Mouse (Mus musculus) embryonic facial prominence, embryonic 13.5 days (tissue): Measurements from ENCODE around the gene Jarid2. TPM values are rescaled to one million over a fixed set of nuclear protein-coding genes. Genes with fewer than 3 reads are reported as not detected.
"Not testable (repeated sequence)": the region's sequence is repeated elsewhere in the genome, so short reads cannot be mapped to it uniquely, and the experiment has no call there.

ENCODE experiments used
- ATAC-seq: fragments of 200-750 bp; cut with Nextera tagmentation; 2 replicates; pipeline ENCODE4 v1.8.0; 2017; ENCODE audit warnings: low read depth; ENCODE audit not compliant: insufficient number of reproducible peaks, insufficient read depth, low FRiP score, low TSS enrichment
- H3K27ac ChIP-seq: fragments of 300-500 bp; sonication (generic); 2 replicates; pipeline ENCODE4 v1.5.1; 2015; ENCODE audit warnings: moderate library complexity, mild to moderate bottlenecking, inconsistent platforms
- H3K27me3 ChIP-seq: fragments of 300-500 bp; sonication (generic); 2 replicates; pipeline ENCODE4 v1.6.1; 2015; ENCODE audit warnings: mild to moderate bottlenecking, inconsistent platforms
- H3K36me3 ChIP-seq: fragments of 300-500 bp; sonication (generic); 2 replicates; pipeline ENCODE4 v1.6.1; 2015; ENCODE audit warnings: mild to moderate bottlenecking, inconsistent platforms
- H3K4me1 ChIP-seq: fragments of 300-500 bp; sonication (generic); 2 replicates; pipeline ENCODE4 v1.6.1; 2015; ENCODE audit warnings: inconsistent platforms
- H3K4me2 ChIP-seq: fragments of 300-500 bp; sonication (generic); 2 replicates; pipeline ENCODE4 v1.6.1; 2015; ENCODE audit warnings: moderate library complexity, mild to moderate bottlenecking, inconsistent platforms
- H3K4me3 ChIP-seq: fragments of 300-500 bp; sonication (generic); 2 replicates; pipeline ENCODE4 v1.5.1; 2015; ENCODE audit warnings: mild to moderate bottlenecking, inconsistent platforms
- H3K9ac ChIP-seq: fragments of 300-500 bp; sonication (generic); 2 replicates; pipeline ENCODE4 v1.6.1; 2015; ENCODE audit warnings: mild to moderate bottlenecking, inconsistent platforms
- H3K9me3 ChIP-seq: fragments of 300-500 bp; sonication (generic); 2 replicates; pipeline ENCODE4 v1.6.1; 2016; ENCODE audit warnings: inconsistent platforms
- WGBS: fragments of 180-500 bp; shearing (Covaris S2); methylation state at CpG from one replicate; pipeline ENCODE4 v1.1.7; 2015; ENCODE audit warnings: mixed read lengths; 5-methylcytosine and 5-hydroxymethylcytosine counted together
- polyA plus RNA-seq: library from polyadenylated mRNA; unstranded; fragments of >200 nt; fragmentation: Nextera tagmentation; extraction: Ambion mirVana; gene quantifications from 2 replicates; pipeline ENCODE4 v1.2.1, GENCODE M21; 2015

The Jarid2 gene
- polyA plus RNA-seq, 1 experiment from 2014 or later, result 34.6 TPM

- no peaks in the 10 kb centered on the region for H3K27me3 ChIP-seq
- no peak overlapping the region for H3K4me2 ChIP-seq
- peaks cover 3% of the 10 kb centered on the region; the same call in 1 of the 2 replicates for H3K36me3 ChIP-seq
- no peak overlapping the region for H3K4me3 ChIP-seq
- peaks cover 5% of the 10 kb centered on the region for H3K4me1 ChIP-seq
- peaks cover 6% of the 10 kb centered on the region; the same call in 1 of the 2 replicates for H3K9me3 ChIP-seq
- no peak overlapping the region for H3K27ac ChIP-seq
- 59% methylated on average over 4 of the region's 4 CpGs for WGBS
- ATAC-seq, result no peak
- no peak overlapping the region for H3K9ac ChIP-seq
Observed at GRCm38 (mm10) chr13:44868037-44868650, 138.9 kb downstream of the Jarid2 start.

GRCm38 (mm10) chr13:44869418-44870119 is 140.3 kb downstream of the Jarid2 start:
- ATAC-seq, result peak; percentile 100
- H3K9ac ChIP-seq, H3K27ac ChIP-seq, H3K4me2 ChIP-seq, H3K4me3 ChIP-seq, H3K4me1 ChIP-seq, H3K27me3 ChIP-seq, H3K9me3 ChIP-seq, H3K36me3 ChIP-seq: not testable (repeated sequence)
- WGBS, result 67% methylated on average over 47 of the region's 47 CpGs

GRCm38 (mm10) chr13:44876799-44877198 is 147.5 kb downstream of the Jarid2 start:
- Histone ChIP-seq H3K4me3 (no peak overlapping the region), H3K9me3 (no peaks in the 10 kb centered on the region), H3K27me3 (no peaks in the 10 kb centered on the region), H3K36me3 (peaks cover 13% of the 10 kb centered on the region; the same call in 1 of the 2 replicates), H3K4me1 (peaks cover 26% of the 10 kb centered on the region), H3K4me2 (no peak overlapping the region), H3K27ac (no peak overlapping the region), H3K9ac (no peak overlapping the region)
- WGBS, result 73% methylated on average over 2 of the region's 2 CpGs
- no peak for ATAC-seq

- Histone ChIP-seq H3K9ac (no peak overlapping the region), H3K27ac (peak overlapping the region; percentile 24; the same call in 1 of the 2 replicates), H3K9me3 (no peaks in the 10 kb centered on the region), H3K4me1 (peaks cover 23% of the 10 kb centered on the region), H3K4me3 (no peak overlapping the region), H3K36me3 (peaks cover 8% of the 10 kb centered on the region; the same call in 1 of the 2 replicates), H3K4me2 (no peak overlapping the region), H3K27me3 (no peaks in the 10 kb centered on the region)
- 45% methylated on average over 4 of the region's 4 CpGs for WGBS
- no peak for ATAC-seq
Observed at GRCm38 (mm10) chr13:44881001-44881400, 151.7 kb downstream of the Jarid2 start.

- Histone ChIP-seq H3K4me3 (no peak overlapping the region), H3K27me3 (no peaks in the 10 kb centered on the region), H3K9ac (no peak overlapping the region), H3K36me3 (peaks cover 14% of the 10 kb centered on the region; the same call in 1 of the 2 replicates), H3K4me2 (no peak overlapping the region), H3K27ac (no peak overlapping the region), H3K9me3 (no peaks in the 10 kb centered on the region), H3K4me1 (peaks cover 4% of the 10 kb centered on the region; the same call in 1 of the 2 replicates)
- WGBS, result 91% methylated on average over 2 of the region's 2 CpGs
- ATAC-seq, result no peak
Observed at GRCm38 (mm10) chr13:44886221-44886620, 156.9 kb downstream of the Jarid2 start.

- 69% methylated on average over 2 of the region's 2 CpGs for WGBS
- no peak for ATAC-seq
- Histone ChIP-seq H3K4me3 (no peak overlapping the region), H3K36me3 (peaks cover 14% of the 10 kb centered on the region; the same call in 1 of the 2 replicates), H3K4me1 (peaks cover 9% of the 10 kb centered on the region; the same call in 1 of the 2 replicates), H3K9ac (no peak overlapping the region), H3K4me2 (no peak overlapping the region), H3K27me3 (no peaks in the 10 kb centered on the region), H3K27ac (no peak overlapping the region), H3K9me3 (no peaks in the 10 kb centered on the region)
Observed at GRCm38 (mm10) chr13:44890612-44891011, 161.3 kb downstream of the Jarid2 start.

- Histone ChIP-seq H3K36me3 (peaks cover 23% of the 10 kb centered on the region), H3K9me3 (no peaks in the 10 kb centered on the region), H3K9ac (no peak overlapping the region), H3K27ac (no peak overlapping the region), H3K4me1 (peaks cover 9% of the 10 kb centered on the region; the same call in 1 of the 2 replicates), H3K4me3 (no peak overlapping the region), H3K27me3 (no peaks in the 10 kb centered on the region), H3K4me2 (no peak overlapping the region)
- WGBS, result 81% methylated on average over 5 of the region's 5 CpGs
- no peak for ATAC-seq
Observed at GRCm38 (mm10) chr13:44891813-44892730, 162.8 kb downstream of the Jarid2 start.

- H3K36me3 ChIP-seq, result peaks cover 43% of the 10 kb centered on the region
- no peak overlapping the region for H3K27ac ChIP-seq
- peaks cover 7% of the 10 kb centered on the region; the same call in 1 of the 2 replicates for H3K4me1 ChIP-seq
- no peaks in the 10 kb centered on the region for H3K27me3 ChIP-seq
- WGBS, result 94% methylated on average over 12 of the region's 12 CpGs
- no peak overlapping the region for H3K4me2 ChIP-seq
- H3K4me3 ChIP-seq, result no peak overlapping the region
- H3K9ac ChIP-seq, result no peak overlapping the region
- no peaks in the 10 kb centered on the region for H3K9me3 ChIP-seq
- ATAC-seq, result no peak
Observed at GRCm38 (mm10) chr13:44896211-44896610, 166.9 kb downstream of the Jarid2 start.

GRCm38 (mm10) chr13:44902299-44902698 is 173.0 kb downstream of the Jarid2 start:
- Histone ChIP-seq H3K27me3 (no peaks in the 10 kb centered on the region), H3K9me3 (no peaks in the 10 kb centered on the region), H3K4me1 (peaks cover 15% of the 10 kb centered on the region), H3K36me3 (peaks cover 62% of the 10 kb centered on the region), H3K4me2 (no peak overlapping the region), H3K9ac (no peak overlapping the region), H3K4me3 (no peak overlapping the region), H3K27ac (no peak overlapping the region)
- ATAC-seq, result no peak
- 92% methylated on average over 6 of the region's 6 CpGs for WGBS

- Histone ChIP-seq H3K9me3 (no peaks in the 10 kb centered on the region), H3K4me2 (no peak overlapping the region), H3K4me1 (peaks cover 26% of the 10 kb centered on the region), H3K9ac (no peak overlapping the region), H3K27ac (no peak overlapping the region), H3K36me3 (peaks cover 63% of the 10 kb centered on the region), H3K27me3 (no peaks in the 10 kb centered on the region), H3K4me3 (no peak overlapping the region)
- no peak for ATAC-seq
Observed at GRCm38 (mm10) chr13:44903416-44903815, 174.1 kb downstream of the Jarid2 start.

GRCm38 (mm10) chr13:44904271-44904670 is 175.0 kb downstream of the Jarid2 start:
- Histone ChIP-seq H3K4me2 (no peak overlapping the region), H3K9me3 (no peaks in the 10 kb centered on the region), H3K4me3 (no peak overlapping the region), H3K27me3 (no peaks in the 10 kb centered on the region), H3K36me3 (peaks cover 56% of the 10 kb centered on the region), H3K9ac (no peak overlapping the region), H3K27ac (no peak overlapping the region), H3K4me1 (peaks cover 34% of the 10 kb centered on the region)
- ATAC-seq, result no peak
- 59% methylated on average over 1 of the region's 1 CpGs for WGBS
